Mouse (Mus musculus): ENCODE data around the gene Plin3.

- TF ChIP-seq CTCF (IDR thresholded peaks at IDR 0.05; ENCODE audit: control insufficient read depth, insufficient read depth, insufficient replicate concordance, low read depth, low read length), result no peak
- TF ChIP-seq POLR2A (IDR thresholded peaks at IDR 0.05; ENCODE audit: control insufficient read depth, low read depth, low read length), result no peak
These were observed 9.4 kb downstream of the Plin3 start for GRCm38 (mm10) chr17:56283316-56283715.

Measured in testis, adult 2 months (tissue).